Mouse (Mus musculus) CH12.LX (cell line): ENCODE data around the gene Rps6ka1.

ENCODE experiments used
- SIN3A ChIP-seq: IDR thresholded peaks from 2 replicates; pipeline ENCODE4 v1.6.1; 2012; ENCODE audit warnings: low read length, improper control_type of control experiment, inconsistent platforms
- TBP ChIP-seq: conservative IDR thresholded peaks from 2 replicates; pipeline ENCODE4 v1.6.1; 2011; ENCODE audit warnings: low read depth, low read length, improper control_type of control experiment

- TF ChIP-seq SIN3A: no peak
- no peak for TF ChIP-seq TBP
Measured at GRCm38 (mm10) chr4:133816504-133816875, 71.1 kb downstream of the Rps6ka1 start.
